Mouse (Mus musculus): ENCODE data around the gene Ociad1.
"Not testable (repeated sequence)": the region's sequence is repeated elsewhere in the genome, so short reads cannot be mapped to it uniquely, and the experiment has no call there.

Ociad1 gene

DNA sequence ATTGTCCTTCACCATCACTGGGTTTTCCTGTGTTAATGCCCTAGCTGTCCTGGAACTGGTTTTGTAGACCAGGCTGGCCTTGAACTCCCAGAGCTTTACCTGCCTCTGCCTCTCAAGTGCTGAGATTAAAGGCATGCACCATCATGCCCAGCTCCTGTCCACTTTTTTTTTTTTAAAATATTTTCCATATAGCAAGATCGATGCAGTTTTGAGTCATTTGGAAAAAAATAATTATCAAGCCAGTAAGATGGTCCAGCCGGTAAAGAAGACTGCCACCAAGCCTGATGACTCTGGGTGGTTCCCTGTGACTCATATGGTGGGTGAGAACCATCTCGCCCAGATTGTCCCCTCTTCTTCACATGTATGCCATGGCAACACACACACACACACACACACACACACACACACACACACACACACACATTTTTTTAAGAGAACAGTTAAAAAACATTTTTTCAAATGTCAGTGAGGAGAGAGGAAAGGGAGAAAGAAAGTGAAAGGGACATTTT, 7.1 kb upstream of the Ociad1 start:
- no peak for DNase-seq (ENCODE audit: low read depth, low spot score)

DNA sequence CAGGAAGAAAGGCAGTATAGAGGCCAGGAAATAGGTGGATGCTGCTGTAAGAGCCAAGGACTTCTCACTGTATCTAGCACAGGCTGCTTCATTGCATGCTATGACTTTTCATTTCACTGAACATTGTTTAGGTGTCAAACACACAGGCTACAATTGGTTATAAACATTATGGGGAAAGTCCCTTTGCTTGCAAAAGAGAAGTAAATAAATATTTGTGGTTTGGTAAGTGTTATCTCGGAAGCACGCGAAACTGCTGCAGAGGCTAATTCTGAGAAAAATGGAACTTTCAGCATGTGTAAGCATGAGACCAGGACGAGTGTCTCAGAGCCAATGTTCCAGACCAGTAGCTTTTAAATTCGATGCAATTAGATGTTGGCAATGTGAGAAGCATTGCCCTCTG, 6.0 kb upstream of the Ociad1 start:
- DNase-seq (ENCODE audit: low read depth, low spot score), result no peak

DNA sequence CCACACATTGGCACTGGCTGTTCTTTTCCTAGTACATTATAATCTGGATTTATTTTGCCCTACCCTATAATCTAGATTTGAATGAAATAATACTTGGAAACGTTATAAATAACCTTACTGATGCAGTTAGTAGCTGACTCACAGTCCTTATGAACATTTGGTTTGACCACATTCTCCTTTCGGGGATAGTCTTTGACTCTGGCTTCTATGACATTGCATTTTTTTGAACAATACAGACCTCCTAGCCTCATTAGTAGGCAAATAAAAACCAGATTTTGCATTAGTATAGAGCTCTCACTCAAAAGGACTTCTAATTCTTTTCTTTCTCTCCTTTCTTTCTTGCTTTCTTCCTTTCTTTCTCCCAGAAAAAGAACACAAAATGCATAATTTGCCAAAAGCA, 2.7 kb upstream of the Ociad1 start:
- DNase-seq (ENCODE audit: low read depth, low spot score), result no peak

DNA sequence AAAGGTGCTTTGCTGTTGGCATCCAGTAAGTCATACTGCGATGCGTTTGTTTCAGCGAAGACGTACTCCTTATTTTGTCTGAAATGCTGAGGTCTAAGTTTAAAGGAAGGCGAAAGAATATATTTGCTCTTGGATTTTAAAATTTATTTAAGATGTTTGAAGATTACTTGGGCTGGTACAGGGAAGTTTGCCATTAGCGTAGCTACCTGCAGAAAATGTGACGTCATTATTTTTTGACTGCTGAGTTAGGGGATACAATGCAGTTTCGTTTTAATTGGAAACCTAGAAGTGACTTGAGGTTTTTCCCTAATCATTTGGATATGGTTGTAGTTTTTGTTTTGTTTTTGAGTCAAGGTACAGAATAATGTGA, 859 bp downstream of the Ociad1 start:
- DNase-seq (ENCODE audit: low read depth, low spot score), result no peak

DNA sequence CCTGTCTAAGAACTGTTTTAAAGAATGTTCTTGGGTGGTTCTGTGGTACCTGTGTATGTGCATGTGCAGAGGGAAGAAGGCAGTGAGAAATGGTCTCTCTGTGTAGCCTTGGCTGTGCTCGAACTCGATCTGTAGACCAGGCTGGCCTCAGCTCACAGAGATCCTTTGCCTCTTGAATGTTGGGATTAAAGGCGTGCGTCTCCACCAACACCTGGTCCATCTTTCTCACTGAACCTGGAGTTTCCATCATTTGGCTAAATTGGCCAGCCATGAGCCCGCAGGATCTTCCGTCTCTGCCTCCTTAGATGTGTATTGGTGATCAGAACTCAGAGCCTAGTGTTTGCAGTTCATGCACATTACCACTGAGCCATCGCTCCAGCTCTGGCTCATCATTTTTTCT, 2.4 kb downstream of the Ociad1 start:
- DNase-seq (ENCODE audit: low read depth, low spot score), result no peak

DNA sequence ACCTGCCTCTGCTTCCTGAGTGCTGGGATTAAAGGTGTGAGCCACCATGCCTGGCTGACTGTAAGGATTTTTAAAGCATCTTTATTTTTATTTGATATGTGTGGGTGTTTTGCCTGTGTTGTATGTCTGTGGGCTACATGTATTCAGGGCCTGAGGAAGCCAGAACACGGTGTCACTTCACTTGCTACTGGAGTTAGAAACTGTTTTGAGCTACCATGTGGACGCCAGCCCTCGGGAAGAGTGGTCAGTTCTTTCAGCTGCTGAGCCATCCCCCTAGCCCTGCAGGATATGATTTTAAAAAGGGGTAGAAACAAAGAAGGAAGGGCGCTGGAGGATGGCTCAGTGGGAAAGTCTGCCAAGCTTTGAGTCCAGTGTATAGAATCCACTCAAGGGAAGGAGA, 3.3 kb downstream of the Ociad1 start:
- no peak for DNase-seq (ENCODE audit: low read depth, low spot score)

DNA sequence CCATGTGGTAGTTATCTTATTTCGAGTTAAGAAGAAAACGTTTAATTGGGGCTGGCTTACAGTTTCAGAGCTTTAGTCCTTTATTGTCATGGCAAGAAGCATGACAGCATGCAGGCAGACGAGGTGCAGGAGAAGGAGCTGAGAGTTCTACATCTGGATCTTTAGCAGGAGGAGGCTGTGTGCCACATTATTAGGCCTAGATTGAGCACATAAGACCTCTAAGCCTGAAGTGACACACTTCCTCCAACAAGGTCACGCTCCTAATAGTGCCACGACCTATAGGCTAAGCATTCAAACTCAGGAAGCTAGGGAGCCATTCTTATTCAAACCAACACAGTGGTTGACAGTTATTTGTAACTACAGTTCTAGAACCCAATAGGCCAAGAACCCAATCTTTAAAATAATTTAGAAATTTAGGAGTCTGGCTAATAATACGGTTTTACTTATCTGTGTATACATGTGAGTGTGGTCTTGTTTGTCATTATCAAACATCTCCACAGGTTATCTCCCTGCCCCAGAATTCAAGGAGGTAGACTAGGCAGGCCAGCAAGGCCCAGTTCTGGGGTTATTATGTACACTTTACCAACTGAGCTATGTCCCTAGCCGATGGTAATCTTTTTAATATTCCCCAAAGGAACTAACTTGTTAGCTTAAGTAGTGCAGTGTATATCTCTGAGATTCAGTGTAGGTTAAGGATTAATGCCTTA, 9.2 kb downstream of the Ociad1 start:
- no peak for DNase-seq (ENCODE audit: low read depth, low spot score)

DNA sequence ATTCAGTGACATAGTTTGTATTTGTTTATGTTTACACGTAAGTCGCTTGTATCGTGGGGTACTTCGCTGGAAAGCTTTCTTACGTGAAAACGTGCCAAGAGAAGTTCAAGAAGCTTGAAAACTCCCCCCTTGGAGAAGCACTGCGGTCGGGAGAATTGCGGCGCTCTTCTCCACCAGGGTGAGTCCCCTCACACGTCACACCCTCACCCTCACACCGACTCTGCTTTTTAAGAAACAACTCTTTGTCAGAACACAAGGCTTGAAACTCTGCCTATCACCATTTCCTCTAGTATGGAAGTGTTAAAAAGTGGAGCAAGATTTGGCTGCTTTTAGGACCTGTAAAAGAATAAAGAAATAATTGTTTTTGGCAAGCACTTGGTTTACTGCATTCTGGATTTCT, 11.9 kb downstream of the Ociad1 start:
- no peak for DNase-seq (ENCODE audit: low read depth, low spot score)

DNA sequence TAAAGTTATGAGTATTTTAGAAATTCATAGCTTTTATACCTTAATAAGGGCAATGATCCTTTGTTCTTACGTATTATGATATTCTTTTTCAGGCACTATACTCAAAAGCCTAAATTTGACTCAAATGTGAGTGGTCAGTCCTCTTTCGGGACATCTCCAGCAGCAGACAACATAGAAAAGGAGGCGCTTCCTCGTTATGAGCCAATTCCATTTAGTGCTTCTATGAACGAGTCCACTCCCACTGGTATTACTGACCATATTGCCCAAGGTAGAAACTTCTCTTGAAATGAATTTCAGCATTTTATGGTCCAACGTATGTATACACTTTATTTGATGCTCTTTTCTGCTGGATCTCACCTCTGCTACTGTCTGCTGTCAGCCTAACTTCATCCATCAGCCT, 13.9 kb downstream of the Ociad1 start:
- no peak for DNase-seq (ENCODE audit: low read depth, low spot score)

DNA sequence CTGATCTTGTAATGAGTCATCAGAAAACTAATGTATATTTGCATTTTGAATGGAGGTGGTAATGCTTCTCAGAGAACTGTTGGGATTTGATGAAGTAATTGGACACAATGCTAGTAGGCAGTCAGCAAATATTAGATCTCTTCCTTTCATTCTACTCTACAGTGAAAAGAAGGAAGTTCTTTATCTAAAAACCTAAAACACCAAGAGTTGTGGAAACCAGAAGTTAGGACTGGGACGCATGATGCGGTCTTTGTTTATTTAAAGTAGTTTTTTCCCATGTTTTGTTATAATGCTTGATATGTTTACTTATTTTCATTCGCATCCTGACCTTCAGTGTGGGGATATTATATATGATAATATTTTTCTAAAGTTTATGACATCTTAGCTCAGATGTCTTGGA, 14.7 kb downstream of the Ociad1 start:
- DNase-seq (ENCODE audit: low read depth, low spot score), result no peak

DNA sequence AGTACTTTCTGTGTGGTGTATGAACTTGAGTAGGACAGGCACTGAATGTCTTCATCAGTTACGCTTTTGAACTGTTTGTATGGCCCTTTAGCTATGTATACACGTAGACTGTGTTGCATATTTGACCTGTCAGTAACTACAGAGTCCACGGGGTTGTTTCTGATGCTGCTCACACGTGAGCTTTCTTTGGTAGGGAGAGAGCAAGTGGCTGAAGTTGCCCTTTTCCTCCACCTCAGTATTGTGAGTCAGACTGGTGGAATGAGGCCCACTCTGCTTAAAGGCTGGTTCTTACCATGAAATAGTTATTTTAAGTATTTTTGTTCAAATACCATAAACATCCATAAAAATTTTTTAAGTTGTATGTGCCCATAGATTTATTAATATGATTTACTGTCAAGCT, 16.9 kb downstream of the Ociad1 start:
- DNase-seq (ENCODE audit: low read depth, low spot score), result no peak

DNA sequence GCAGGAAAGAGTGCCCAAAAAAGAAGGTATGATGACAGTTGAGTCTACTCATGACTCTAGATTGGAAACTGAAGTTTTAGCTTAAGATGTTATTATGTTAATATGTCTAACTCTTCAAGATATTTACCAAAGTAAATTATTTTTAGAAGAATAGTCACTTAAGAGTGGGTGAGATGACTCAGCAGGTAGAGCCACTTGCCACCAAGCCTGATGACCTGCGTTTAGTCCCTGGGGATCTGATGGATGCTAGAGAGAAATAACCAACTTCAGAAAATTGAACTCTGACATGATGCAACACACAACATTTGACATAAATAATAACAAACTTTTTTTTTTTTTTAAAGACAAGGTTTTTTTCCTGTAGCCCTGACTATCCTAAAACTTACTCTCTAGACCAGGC, 17.8 kb downstream of the Ociad1 start:
- DNase-seq (ENCODE audit: low read depth, low spot score), result no peak

DNA sequence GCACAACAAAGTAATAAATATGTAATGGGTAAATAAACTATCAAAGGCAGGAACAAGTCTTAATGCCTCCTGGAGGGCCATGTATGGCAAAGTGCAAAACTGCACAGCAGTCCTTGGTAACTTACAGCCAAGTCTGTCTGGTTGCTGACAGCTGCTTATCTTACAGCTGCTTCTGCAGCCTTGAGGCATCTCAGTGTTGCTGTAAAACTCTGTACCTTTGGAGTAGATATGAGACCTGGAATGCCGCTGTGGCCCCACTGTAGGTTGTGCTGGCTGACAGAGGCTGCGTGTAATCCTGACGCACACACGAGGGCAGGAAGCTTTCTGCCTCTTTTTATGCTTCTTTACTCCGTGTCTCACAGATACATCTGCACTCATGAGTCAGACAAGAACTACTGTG, 18.9 kb downstream of the Ociad1 start:
- no peak for DNase-seq (ENCODE audit: low read depth, low spot score)

DNA sequence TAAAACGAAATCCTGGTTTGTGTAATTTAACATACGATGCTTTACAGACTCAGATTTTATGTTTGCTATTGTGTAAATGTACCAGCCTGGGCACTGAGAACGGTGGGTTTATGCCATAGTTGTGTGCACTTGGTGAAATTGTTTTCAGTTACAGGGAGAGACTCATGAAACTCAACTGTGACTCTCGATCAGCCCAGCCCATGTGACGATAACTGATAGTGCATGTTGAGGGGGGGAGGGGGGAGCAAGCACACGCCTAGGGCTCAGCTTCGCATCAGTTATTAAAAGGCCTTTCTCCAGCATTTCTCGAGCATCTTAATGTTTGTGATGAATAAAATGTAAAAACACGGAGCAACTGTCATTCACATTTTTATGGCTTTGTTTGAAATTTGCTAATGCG, 21.0 kb downstream of the Ociad1 start:
- no peak for DNase-seq (ENCODE audit: low read depth, low spot score)

DNA sequence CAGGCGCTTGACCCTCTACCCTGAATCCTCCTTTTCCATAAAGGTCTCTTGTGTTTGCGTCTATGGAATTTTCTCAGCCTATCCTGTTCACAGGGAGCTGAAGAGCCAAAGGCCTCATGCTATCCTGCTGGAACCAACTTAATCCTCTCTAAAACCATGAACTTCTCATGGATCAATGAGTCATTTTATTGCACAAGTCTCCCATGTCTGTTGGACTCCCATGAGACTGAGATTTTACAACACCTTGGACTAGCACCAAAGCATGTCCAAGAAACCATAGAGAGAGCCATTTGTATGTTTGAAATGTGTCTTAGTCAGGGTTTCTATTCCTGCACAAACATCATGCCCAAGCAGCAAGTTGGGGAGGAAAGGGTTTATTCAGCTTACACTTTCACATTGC, 22.1 kb downstream of the Ociad1 start:
- DNase-seq (ENCODE audit: low read depth, low spot score), result no peak

DNA sequence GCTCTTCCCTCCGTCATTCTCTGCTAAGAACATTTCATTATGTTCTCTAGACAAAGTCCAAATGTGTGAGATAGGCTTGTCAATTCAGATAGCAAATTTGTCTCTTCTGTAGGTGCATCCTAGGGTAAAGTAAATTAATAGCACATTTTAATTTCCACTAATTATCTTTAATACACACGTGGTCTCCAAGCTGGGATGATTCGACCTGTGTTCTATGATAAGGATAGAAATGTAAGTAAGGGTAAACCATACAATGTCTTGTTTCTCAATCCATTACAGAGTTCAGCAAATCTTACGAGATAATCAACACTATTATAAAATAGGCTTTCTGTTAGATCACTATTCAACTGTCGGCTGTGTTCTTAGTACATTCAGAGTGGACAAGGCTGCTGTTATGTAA, 26.7 kb downstream of the Ociad1 start:
- DNase-seq (ENCODE audit: low read depth, low spot score), result no peak

DNA sequence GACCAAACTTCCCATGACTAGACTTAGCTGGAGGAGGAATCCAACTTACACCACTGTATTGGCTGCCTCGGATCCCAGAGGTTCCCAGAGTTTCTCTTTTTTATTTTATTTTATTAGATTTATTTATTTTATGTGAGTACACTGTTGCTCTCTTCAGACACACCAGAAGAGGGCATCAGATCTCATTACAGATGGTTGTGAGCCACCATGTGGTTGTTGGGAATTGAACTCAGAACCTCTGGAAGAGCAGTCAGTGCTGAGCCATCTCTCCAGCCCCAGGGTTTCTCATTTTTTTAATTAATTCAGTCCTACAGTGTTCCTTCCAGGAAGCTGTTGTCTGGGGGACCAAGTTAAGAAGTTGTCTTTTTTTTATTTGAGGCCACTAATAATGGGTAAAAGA, 30.1 kb downstream of the Ociad1 start:
- not testable (repeated sequence) for DNase-seq (ENCODE audit: low read depth, low spot score)

DNA sequence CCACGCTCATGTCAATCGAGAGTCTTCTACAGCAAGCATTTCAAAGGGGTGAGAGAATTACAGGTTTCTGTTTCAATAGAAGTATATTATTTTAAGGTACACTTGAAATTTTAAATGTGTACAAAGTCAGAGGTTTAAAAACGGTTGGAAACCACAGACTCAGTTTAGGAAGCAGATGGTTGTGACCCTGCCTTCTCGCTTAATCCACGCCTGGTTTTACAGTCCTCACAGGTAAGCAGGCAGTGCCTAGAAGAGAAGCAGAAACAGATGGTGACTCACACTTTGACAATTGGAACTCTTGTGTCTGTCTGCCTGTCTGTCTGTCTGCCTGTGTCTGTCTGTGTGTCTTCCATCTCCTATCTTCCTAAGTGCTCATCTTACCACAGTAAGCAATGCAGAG, 31.0 kb downstream of the Ociad1 start:
- no peak for DNase-seq (ENCODE audit: low read depth, low spot score)

DNA sequence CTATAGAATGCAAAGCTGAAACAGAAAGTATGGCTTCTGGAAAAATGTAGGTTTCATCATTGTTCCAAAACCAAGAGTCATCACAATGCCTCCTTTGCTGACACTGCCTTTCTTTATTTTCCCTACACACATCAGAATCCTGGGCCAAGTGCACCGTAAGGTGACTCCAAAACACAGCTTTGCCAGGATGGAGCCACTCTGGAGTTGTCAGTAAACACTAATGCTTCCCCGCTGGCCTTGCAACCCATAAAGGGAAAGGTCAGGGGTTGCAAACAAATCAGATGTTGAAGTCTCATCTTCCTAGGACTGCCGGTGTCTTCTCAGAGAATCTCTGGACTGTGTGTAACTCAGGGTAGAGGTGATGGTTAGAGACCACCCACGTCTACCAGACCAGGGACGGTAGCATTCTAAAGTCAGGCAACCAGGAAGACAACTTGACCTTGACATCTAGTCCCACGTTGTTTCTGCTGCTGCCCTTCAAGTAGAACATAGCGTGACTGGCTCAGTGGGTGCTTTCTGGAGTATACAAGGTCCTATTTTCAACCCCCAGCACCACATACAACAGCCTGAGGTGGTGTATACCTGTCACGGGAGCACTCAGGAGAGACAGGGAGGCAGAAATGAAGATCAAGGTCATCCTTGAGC, 32.1 kb downstream of the Ociad1 start:
- DNase-seq (ENCODE audit: low read depth, low spot score), result no peak

DNA sequence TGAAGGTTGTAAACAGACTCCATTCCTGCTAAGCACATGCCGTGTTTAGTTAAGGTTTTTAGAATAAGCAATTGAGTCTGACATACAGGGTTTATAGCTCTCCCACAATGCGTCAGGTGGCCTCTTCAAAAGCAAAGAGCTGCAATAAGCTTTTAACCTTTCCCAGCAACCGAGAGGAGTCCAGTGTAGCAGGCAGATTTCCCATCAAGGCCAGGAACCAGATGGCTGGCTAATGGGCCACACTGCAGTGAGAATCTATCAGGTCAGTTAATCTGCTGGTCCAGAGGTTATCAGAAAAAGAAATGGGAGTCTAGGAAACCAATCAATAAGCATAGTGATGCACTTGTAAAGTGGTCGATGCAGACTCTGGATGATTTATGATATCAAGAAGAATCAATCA, 38.4 kb downstream of the Ociad1 start:
- DNase-seq (ENCODE audit: low read depth, low spot score), result no peak

DNA sequence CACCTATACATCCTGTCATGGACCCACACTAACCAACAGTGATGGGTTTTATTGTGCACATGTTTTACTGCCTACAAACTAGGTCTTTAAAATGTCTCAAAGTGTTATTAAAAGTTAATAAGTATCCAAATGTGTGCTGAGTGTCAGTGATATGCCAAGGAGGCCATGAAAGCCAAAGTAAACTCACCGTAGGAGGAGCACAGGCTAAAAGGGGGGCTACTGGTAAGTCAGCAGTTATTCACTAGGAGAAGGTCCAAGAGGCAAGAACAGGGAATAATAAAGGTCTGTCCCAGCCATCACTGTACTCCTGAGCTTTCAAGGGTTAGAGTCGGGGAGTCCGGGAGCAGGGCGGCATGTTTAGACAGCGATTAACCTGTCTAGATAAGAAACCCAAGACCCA, 43.9 kb downstream of the Ociad1 start:
- DNase-seq (ENCODE audit: low read depth, low spot score), result no peak

DNA sequence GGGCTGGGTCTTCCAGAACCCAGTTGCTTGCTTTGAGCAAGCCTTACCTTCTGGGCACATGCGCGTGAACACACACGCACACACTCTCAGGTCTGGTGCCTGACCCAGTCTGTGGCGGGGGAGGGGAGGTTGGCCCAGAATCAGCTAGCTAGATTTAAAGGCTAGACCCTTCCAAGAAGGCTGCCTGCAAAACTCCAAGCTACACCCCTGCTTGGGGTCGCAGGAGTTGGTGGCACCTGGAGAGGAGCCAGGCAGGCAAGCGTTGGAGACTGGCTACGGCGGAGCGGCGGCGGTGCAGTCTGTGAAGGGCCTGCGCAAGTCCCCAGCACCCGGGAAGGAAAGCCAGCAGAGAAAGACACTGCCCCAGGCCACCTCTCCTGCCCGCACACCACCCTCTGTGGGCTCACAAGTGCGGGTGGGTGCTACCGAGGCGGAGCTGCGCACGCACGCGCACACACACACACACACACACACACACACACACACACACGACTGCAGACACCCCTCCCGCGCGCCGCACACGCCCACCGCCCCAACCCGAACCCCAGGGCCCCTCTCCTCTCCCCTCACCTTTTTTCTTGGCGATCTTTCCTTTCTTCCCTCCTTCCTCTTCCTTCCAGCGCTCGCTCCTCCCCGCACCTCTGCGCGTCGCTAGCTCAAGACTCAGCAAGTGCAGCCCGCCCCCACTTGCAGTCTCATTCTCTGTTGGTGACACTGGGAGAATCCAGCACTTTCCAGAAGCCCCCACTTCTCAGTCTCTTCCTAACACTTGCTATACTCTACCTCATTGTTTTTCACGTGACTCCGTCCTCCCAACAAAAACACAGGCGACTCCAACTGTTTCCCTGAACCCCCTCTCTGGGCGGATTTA, 45.6 kb downstream of the Ociad1 start:
- DNase-seq (ENCODE audit: low read depth, low spot score), result peak; percentile 61

DNA sequence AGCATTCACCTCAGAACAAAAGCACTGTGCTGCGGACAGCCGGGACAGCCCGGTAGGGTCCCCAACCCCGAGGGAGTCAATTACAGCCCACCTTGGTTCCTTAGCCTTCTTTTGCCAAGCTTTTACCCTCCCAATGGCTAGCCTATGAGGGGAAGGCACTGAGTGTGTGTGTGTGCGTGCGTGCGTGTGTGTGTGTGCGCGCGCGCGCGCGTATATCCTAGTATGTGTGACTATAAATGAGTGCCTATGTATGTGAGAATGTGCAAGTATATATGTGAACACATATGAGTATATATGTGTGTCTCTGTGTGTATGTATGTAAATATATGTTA, 46.2 kb downstream of the Ociad1 start:
- DNase-seq (ENCODE audit: low read depth, low spot score), result no peak
